9 mouse cellular contexts compared by ENCODE assay signal in genomic region chr7:44433371-44433770, GRCm38 (mm10). TPM values are rescaled to one million over a fixed set of nuclear protein-coding genes. Genes with fewer than 3 reads are reported as not detected.
DNase-seq lines count a peak whose midpoint lies in the region; ATAC-seq lines count a peak whose summit lies in the region.
"Had no signal": no experiment of that assay in that cellular context is flagged by ENCODE, and none has a peak within 500 bp of the region (broad histone marks: within the 10 kb centered on the region; RNA-seq: fewer than 3 reads in every experiment).

No protein-coding gene starts in this region.

- WGBS in hindbrain, embryonic 11.5 days, result 2% methylated on average over 7 of the region's 7 CpGs
- 7% methylated on average over 7 of the region's 7 CpGs for WGBS in midbrain, embryonic 12.5 days

- intact Hi-C loops in left cerebral cortex, postnatal 4 days (cut with DNase I), result no loop called here

- H3K9me3 ChIP-seq in hindbrain, embryonic 11.5 days (ENCODE audit: control insufficient read depth, low read length), result no peaks in the 10 kb centered on the region
- no peaks in the 10 kb centered on the region for H3K9me3 ChIP-seq in midbrain, embryonic 12.5 days
- H3K9me3 ChIP-seq: neural tube, embryonic 12.5 days had no signal

- H3K4me3 ChIP-seq in hindbrain, embryonic 11.5 days (ENCODE audit: low read depth, low read length), result no peak overlapping the region
- no peak overlapping the region for H3K4me3 ChIP-seq in midbrain, embryonic 12.5 days
- H3K4me3 ChIP-seq: neural tube, embryonic 12.5 days had no signal

- H3K27me3 ChIP-seq in hindbrain, embryonic 11.5 days (ENCODE audit: control insufficient read depth, insufficient read depth, low read length), result 0 out of 2 replicates have a peak, but pooled peaks cover 2% of the 10 kb centered on the region
- H3K27me3 ChIP-seq in midbrain, embryonic 12.5 days, result no peaks in the 10 kb centered on the region
- H3K27me3 ChIP-seq: neural tube, embryonic 12.5 days had no signal

- peak; percentile 60 for DNase-seq in left cerebral cortex, postnatal 4 days
- no peak for DNase-seq in left cerebral cortex, adult 8-10 months (ENCODE audit: low spot score in 2 of 2)
- peak; percentile 64 for DNase-seq in c-Kit-positive CD71-negative TER-119-negative erythroid progenitor cells, embryonic 14.5 days (ENCODE audit: low read depth)
- DNase-seq in hindbrain, embryonic 11.5 days (ENCODE audit: low spot score), result peak; percentile 83
- no peak for DNase-seq in gastrocnemius, postnatal 10 days
- no peak for DNase-seq in urinary bladder, postnatal 14 days (ENCODE audit: low spot score)
- no peak for DNase-seq in kidney, adult 18-20 months

- H3K4me1 ChIP-seq in hindbrain, embryonic 11.5 days (replicated peaks; ENCODE audit: control insufficient read depth, insufficient read depth, low read length), result peaks cover 8% of the 10 kb centered on the region
- peaks cover 39% of the 10 kb centered on the region for H3K4me1 ChIP-seq in midbrain, embryonic 12.5 days

- no peak overlapping the region for H3K9ac ChIP-seq in hindbrain, embryonic 11.5 days (ENCODE audit: low read depth, low read length)
- H3K9ac ChIP-seq in midbrain, embryonic 12.5 days (replicated peaks), result no peak overlapping the region

- no peaks in the 10 kb centered on the region for H3K36me3 ChIP-seq in hindbrain, embryonic 11.5 days (ENCODE audit: control insufficient read depth, insufficient read depth, low read length)
- peaks cover 16% of the 10 kb centered on the region; the same call in 1 of the 2 replicates for H3K36me3 ChIP-seq in midbrain, embryonic 12.5 days

- no peak overlapping the region for H3K27ac ChIP-seq in hindbrain, embryonic 11.5 days (ENCODE audit: low read depth, low read length)
- no peak overlapping the region for H3K27ac ChIP-seq in midbrain, embryonic 12.5 days (replicated peaks)
- H3K27ac ChIP-seq: neural tube, embryonic 12.5 days had no signal

- H3K4me2 ChIP-seq in hindbrain, embryonic 11.5 days (replicated peaks; ENCODE audit: low read depth, low read length), result no peak overlapping the region
- H3K4me2 ChIP-seq in midbrain, embryonic 12.5 days (replicated peaks), result no peak overlapping the region
- H3K4me2 ChIP-seq: neural tube, embryonic 12.5 days had no signal

- peak; percentile 55 for ATAC-seq in hindbrain, embryonic 11.5 days (ENCODE audit: low FRiP score)
- peak; percentile 28; the same call in 1 of the 2 replicates for ATAC-seq in midbrain, embryonic 12.5 days (ENCODE audit: low FRiP score, low read depth)

RNA-seq across cellular contexts. Expression of gene Lrrc4b, which starts 4.6 kb away (rescaled TPM):
- 100 to 1,000 TPM; 357 to 379 TPM for total RNA-seq in left cerebral cortex, postnatal 4 days (2021)
- total RNA-seq in left cerebral cortex, adult 8-10 months (2022), result 100 to 1,000 TPM; 272 to 301 (median 284) TPM
- 9.1 and 11.4 TPM in 2 replicates for polyA plus RNA-seq in hindbrain, embryonic 11.5 days (2014; fragmentation: Nextera tagmentation; extraction: Ambion mirVana)
- polyA plus RNA-seq in midbrain, embryonic 12.5 days (2016; fragmentation: Nextera tagmentation; extraction: Ambion mirVana), result 12.0 and 13.5 TPM in 2 replicates
- total RNA-seq in gastrocnemius, postnatal 10 days (2021), result 1 to 10 TPM; 1.9 to 2.5 TPM

RNA-seq across cellular contexts. Expression of gene Aspdh, which starts 31.8 kb away (rescaled TPM):
- 10 to 100 TPM; 20.5 to 24.5 TPM for total RNA-seq in left cerebral cortex, postnatal 4 days (2021)
- total RNA-seq in left cerebral cortex, adult 8-10 months (2022), result 1 to 10 TPM; 5.2 to 9.7 (median 6.4) TPM
- 1.2 and 2.1 TPM in 2 replicates for polyA plus RNA-seq in hindbrain, embryonic 11.5 days (2014; fragmentation: Nextera tagmentation; extraction: Ambion mirVana)
- polyA plus RNA-seq in midbrain, embryonic 12.5 days (2016; fragmentation: Nextera tagmentation; extraction: Ambion mirVana), result 3.4 and 5.1 TPM in 2 replicates
- total RNA-seq in gastrocnemius, postnatal 10 days (2021), result not detected

RNA-seq across cellular contexts. Expression of gene Josd2, which starts 34.4 kb away (rescaled TPM):
- 10 to 100 TPM; 31.9 to 32.6 TPM for total RNA-seq in left cerebral cortex, postnatal 4 days (2021)
- total RNA-seq in left cerebral cortex, adult 8-10 months (2022), result 10 to 100 TPM; 84.0 to 90.6 (median 87.5) TPM
- 57.3 and 59.1 TPM in 2 replicates for polyA plus RNA-seq in hindbrain, embryonic 11.5 days (2014; fragmentation: Nextera tagmentation; extraction: Ambion mirVana)
- 56.2 and 58.1 TPM in 2 replicates for polyA plus RNA-seq in midbrain, embryonic 12.5 days (2016; fragmentation: Nextera tagmentation; extraction: Ambion mirVana)
- total RNA-seq in gastrocnemius, postnatal 10 days (2021), result 10 to 100 TPM; 61.5 to 68.3 TPM

RNA-seq across cellular contexts. Expression of gene 1700008O03Rik, which starts 47.8 kb away (rescaled TPM):
- total RNA-seq in left cerebral cortex, postnatal 4 days (2021), result 1 to 10 TPM; 1.3 to 2.4 TPM
- 1 to 10 TPM; 1.5 to 2.8 (median 2.2) TPM for total RNA-seq in left cerebral cortex, adult 8-10 months (2022)
- polyA plus RNA-seq in hindbrain, embryonic 11.5 days (2014; fragmentation: Nextera tagmentation; extraction: Ambion mirVana), result 1.3 and 1.4 TPM in 2 replicates
- polyA plus RNA-seq in midbrain, embryonic 12.5 days (2016; fragmentation: Nextera tagmentation; extraction: Ambion mirVana), result 0.74 and 1.3 TPM in 2 replicates
- total RNA-seq in gastrocnemius, postnatal 10 days (2021), result not detected

RNA-seq across cellular contexts. Expression of gene Syt3, which starts 49.5 kb away (rescaled TPM):
- total RNA-seq in left cerebral cortex, postnatal 4 days (2021), result 10 to 100 TPM; 45.1 to 52.4 TPM
- total RNA-seq in left cerebral cortex, adult 8-10 months (2022), result 10 to 100 TPM; 64.0 to 74.2 (median 69.8) TPM
- polyA plus RNA-seq in hindbrain, embryonic 11.5 days (2014; fragmentation: Nextera tagmentation; extraction: Ambion mirVana), result 2.4 and 3.5 TPM in 2 replicates
- 5.4 and 6.4 TPM in 2 replicates for polyA plus RNA-seq in midbrain, embryonic 12.5 days (2016; fragmentation: Nextera tagmentation; extraction: Ambion mirVana)
- total RNA-seq in gastrocnemius, postnatal 10 days (2021), result under 1 TPM; 0.38 to 0.41 TPM

Comparison
In these comparisons a context has a peak if more than half of its experiments do, and no peak if none do; other contexts are left out.
1. DNase-seq: peak in left cerebral cortex, postnatal 4 days (single experiment), c-Kit-positive CD71-negative TER-119-negative erythroid progenitor cells, embryonic 14.5 days (single experiment) and hindbrain, embryonic 11.5 days (single experiment); none in left cerebral cortex, adult 8-10 months (0 of 2), gastrocnemius, postnatal 10 days (single experiment), urinary bladder, postnatal 14 days (single experiment) and kidney, adult 18-20 months (single experiment).
2. RNA of gene Lrrc4b, which starts 4.6 kb away (total RNA-seq): 357 to 379 TPM in left cerebral cortex, postnatal 4 days and 272 to 301 TPM in left cerebral cortex, adult 8-10 months; 1.9 to 2.5 TPM in gastrocnemius, postnatal 10 days; every median in the first group is over 10 times any median in the second.
3. RNA of gene Aspdh, which starts 31.8 kb away (total RNA-seq): 20.5 to 24.5 TPM in left cerebral cortex, postnatal 4 days and 5.2 to 9.7 TPM in left cerebral cortex, adult 8-10 months; not detected in gastrocnemius, postnatal 10 days; every median in the first group is over 4 times any median in the second.